Mouse (Mus musculus) liver, embryonic 14.5 days (tissue): ENCODE measurements around the gene Rps29. TPM values are rescaled to one million over a fixed set of nuclear protein-coding genes. Genes with fewer than 3 reads are reported as not detected.
A peak's percentile ranks its signal among the peaks of the same experiment; 100 is the strongest.

Source experiments
- ATAC-seq: fragments of 200-750 bp; cut with Nextera tagmentation; 2 replicates; pipeline ENCODE4 v1.8.0; 2017; ENCODE audit warnings: moderate number of reproducible peaks, mild to moderate bottlenecking, moderate library complexity; ENCODE audit not compliant: insufficient read depth
- DNase-seq, 3 experiments: peaks; one replicate each; pipeline ENCODE4 v3.0.0-alpha.2; 2012 to 2013; ENCODE audit warnings: low read depth in 3 of 3, low spot score in 3 of 3
- H3K27ac ChIP-seq: fragments of 300-500 bp; sonication (generic); 2 replicates; pipeline ENCODE4 v1.5.1; 2014; ENCODE audit warnings: moderate library complexity, mild to moderate bottlenecking, control low read depth, inconsistent platforms
- H3K27me3 ChIP-seq: fragments of 300-500 bp; sonication (generic); 2 replicates; pipeline ENCODE4 v1.6.1; 2014; ENCODE audit warnings: mild to moderate bottlenecking, low read length, moderate library complexity; ENCODE audit not compliant: control insufficient read depth, insufficient read depth
- H3K36me3 ChIP-seq: fragments of 300-500 bp; sonication (generic); replicated peaks from 2 replicates; pipeline ENCODE4 v1.6.1; 2014; ENCODE audit warnings: low read depth; ENCODE audit not compliant: control insufficient read depth, insufficient read depth
- H3K4me1 ChIP-seq, 2 experiments: fragments of 200-500 bp in 1 of 2; fragments of 300-500 bp in 1 of 2; sonication (generic) in 1 of 2; replicated peaks; 2 replicates each; pipeline ENCODE4 v1.6.1; 2012 to 2014; ENCODE audit warnings: antibody characterized with exemption in 1 of 2, inconsistent platforms in 1 of 2, low read length in 1 of 2; ENCODE audit not compliant: control insufficient read depth in 2 of 2, insufficient read depth in 2 of 2
- H3K4me2 ChIP-seq: fragments of 300-500 bp; sonication (generic); 2 replicates; pipeline ENCODE4 v1.6.1; 2014; ENCODE audit warnings: low read depth, mild to moderate bottlenecking, control low read depth, moderate library complexity
- H3K4me3 ChIP-seq, 2 experiments: fragments of 200-500 bp in 1 of 2; fragments of 300-500 bp in 1 of 2; sonication (generic) in 1 of 2; 2 replicates each; pipeline ENCODE4 v1.5.1; 2012 to 2014; ENCODE audit warnings: low read depth in 2 of 2, low read length in 2 of 2, mild to moderate bottlenecking in 2 of 2, control low read depth in 1 of 2, inconsistent platforms in 1 of 2, moderate library complexity in 1 of 2; ENCODE audit not compliant: insufficient read depth in 1 of 2
- H3K9ac ChIP-seq: fragments of 300-500 bp; sonication (generic); replicated peaks from 2 replicates; pipeline ENCODE4 v1.6.1; 2014; ENCODE audit warnings: mild to moderate bottlenecking, control low read depth, moderate library complexity
- H3K9me3 ChIP-seq: fragments of 300-500 bp; sonication (generic); 2 replicates; pipeline ENCODE4 v1.6.1; 2016; ENCODE audit warnings: low read length, mixed read lengths; ENCODE audit not compliant: control insufficient read depth
- CTCF ChIP-seq: IDR thresholded peaks from 2 replicates; pipeline ENCODE4 v1.5.1; 2016; ENCODE audit warnings: antibody characterized with exemption, low read depth, control low read depth
- EP300 ChIP-seq: IDR thresholded peaks from 2 replicates; pipeline ENCODE4 v1.6.1; 2016; ENCODE audit warnings: antibody characterized with exemption, low read depth
- WGBS: fragments of 180-500 bp; shearing (Covaris S2); extraction: QIAGEN DNeasy Blood & Tissue Kit; methylation state at CpG from one replicate; pipeline ENCODE4 v1.1.7; 2014; ENCODE audit not compliant: insufficient replicate concordance; 5-methylcytosine and 5-hydroxymethylcytosine counted together
- polyA plus RNA-seq, 2 experiments: library from polyadenylated mRNA; depleted of rRNA in 1 of 2; stranded (reverse) in 1 of 2; unstranded in 1 of 2; fragments of >200 nt; fragmentation: Nextera tagmentation in 1 of 2; extraction: Ambion mirVana in 1 of 2; gene quantifications; 2 replicates each; pipeline versions ENCODE4 v1.2.1 to v1.2.3; 2012 to 2014

The Rps29 gene
- polyA plus RNA-seq, 2 experiments: 1,541 to 1,778 TPM

DNA sequence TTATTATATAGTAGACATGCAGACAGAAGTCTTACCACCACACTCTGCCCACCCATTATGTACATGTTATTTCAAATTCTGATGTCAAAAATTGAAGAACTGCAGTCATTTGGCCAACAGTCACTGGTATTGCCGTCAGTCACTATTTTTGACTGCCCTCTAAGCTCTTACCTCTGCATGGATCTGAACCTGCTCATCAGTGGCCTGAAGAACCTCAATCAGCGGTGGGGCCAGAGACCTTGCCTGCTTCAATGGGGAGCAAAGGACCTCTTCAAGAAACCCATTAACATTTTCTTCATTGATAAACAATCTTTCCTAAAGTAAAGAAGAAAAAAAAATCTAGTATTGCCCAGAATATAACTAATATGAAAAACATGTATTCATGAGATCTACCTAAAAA, 33.7 kb upstream of the Rps29 start:
- H3K4me1 ChIP-seq: peaks cover 0 to 2% of the 10 kb centered on the region in 2 experiments; a peak in 1 of 4 replicates
- H3K27me3 ChIP-seq: no peaks in the 10 kb centered on the region
- peaks cover 27% of the 10 kb centered on the region for H3K36me3 ChIP-seq
- H3K9me3 ChIP-seq: no peaks in the 10 kb centered on the region
- no peak overlapping the region for H3K9ac ChIP-seq
- 90% methylated on average over 2 of the region's 2 CpGs for WGBS
- H3K4me2 ChIP-seq: no peak overlapping the region
- no peak for DNase-seq
- no peak for ATAC-seq
- no peak overlapping the region for H3K4me3 ChIP-seq
- H3K27ac ChIP-seq: no peak overlapping the region
- no peak for TF ChIP-seq CTCF
- no peak for TF ChIP-seq EP300

DNA sequence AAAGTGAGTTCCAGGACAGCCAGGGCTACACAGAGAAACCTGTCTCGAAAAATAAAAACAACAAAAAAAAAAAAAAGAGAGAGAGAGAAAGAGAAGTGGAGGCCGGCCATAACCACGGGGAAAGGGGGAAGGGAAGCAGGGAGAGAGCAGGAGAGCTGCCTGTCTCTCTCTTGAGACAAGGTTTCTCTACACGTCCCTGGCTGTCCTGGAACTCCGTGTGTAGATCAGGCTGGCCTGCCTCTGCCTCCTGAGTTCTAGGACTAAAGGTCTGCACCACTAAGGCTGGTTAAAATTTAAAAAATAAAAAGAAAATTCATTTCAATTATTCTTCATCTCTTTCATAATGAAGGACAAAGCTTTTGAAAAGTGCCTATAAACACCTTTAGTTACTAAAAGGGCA, 32.4 kb upstream of the Rps29 start:
- ATAC-seq: no peak
- H3K27ac ChIP-seq: no peak overlapping the region
- H3K4me1 ChIP-seq: peaks cover 5 to 10% of the 10 kb centered on the region in 2 experiments
- DNase-seq: no peak
- H3K36me3 ChIP-seq: peaks cover 27% of the 10 kb centered on the region
- H3K9ac ChIP-seq: no peak overlapping the region
- H3K27me3 ChIP-seq: no peaks in the 10 kb centered on the region
- H3K4me2 ChIP-seq: no peak overlapping the region
- H3K9me3 ChIP-seq: no peaks in the 10 kb centered on the region
- no peak overlapping the region for H3K4me3 ChIP-seq
- TF ChIP-seq CTCF (no peak), EP300 (no peak)
- WGBS: 72% methylated on average over 5 of the region's 5 CpGs

DNA sequence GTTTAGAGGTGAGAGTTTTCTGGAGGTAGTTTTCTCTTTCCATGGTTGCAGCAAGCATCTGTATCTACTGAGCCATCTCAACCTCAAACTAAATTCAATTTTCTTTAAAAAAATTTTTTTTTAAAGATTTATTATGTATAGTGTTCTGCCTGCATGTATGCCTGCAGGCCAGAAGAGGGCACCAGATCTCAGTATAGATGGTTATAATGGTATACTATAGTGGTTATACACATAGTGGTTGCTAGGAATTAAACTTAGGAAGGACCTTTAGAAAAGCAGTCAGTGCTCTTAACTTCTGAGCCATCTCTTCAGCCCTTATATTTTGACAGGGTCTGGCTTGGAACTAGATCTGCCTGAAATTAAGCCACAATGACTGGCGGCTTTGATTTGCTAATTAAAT, 31.5 kb upstream of the Rps29 start:
- H3K36me3 ChIP-seq: peaks cover 27% of the 10 kb centered on the region
- DNase-seq (no peak), ATAC-seq (no peak)
- TF ChIP-seq CTCF (peak; percentile 45), EP300 (no peak)
- no peaks in the 10 kb centered on the region for H3K9me3 ChIP-seq
- no peak overlapping the region for H3K4me3 ChIP-seq
- H3K9ac ChIP-seq: no peak overlapping the region
- no peak overlapping the region for H3K27ac ChIP-seq
- no peak overlapping the region for H3K4me2 ChIP-seq
- no peaks in the 10 kb centered on the region for H3K27me3 ChIP-seq
- H3K4me1 ChIP-seq: peaks cover 8 to 12% of the 10 kb centered on the region in 2 experiments
- 90% methylated on average over 1 of the region's 1 CpGs for WGBS

DNA sequence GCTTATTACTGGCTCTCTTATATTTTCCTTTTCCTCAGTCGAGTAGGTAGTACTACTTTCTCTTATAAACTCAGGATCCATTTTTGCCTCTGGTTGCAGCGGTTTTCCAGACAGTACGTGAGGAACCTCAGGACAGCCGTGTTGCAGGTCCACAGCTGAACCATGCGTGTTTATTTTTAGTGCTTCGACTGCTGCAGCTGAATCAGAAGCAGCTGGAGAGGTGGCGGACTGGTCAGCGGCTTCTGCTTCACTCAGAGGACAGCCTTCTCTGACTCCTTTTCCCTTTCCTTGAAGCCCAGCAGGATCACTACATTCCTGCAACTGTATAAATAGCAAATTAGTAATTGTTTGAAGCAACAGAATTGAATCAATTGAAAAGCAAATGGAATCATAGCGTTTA, 31.1 kb upstream of the Rps29 start:
- DNase-seq (no peak), ATAC-seq (no peak)
- Histone ChIP-seq H3K4me2 (no peak overlapping the region), H3K36me3 (peaks cover 27% of the 10 kb centered on the region), H3K9me3 (no peaks in the 10 kb centered on the region), H3K4me1 (peaks cover 13 to 17% of the 10 kb centered on the region in 2 experiments), H3K9ac (no peak overlapping the region), H3K27ac (no peak overlapping the region), H3K27me3 (no peaks in the 10 kb centered on the region), H3K4me3 (no peak overlapping the region)
- 83% methylated on average over 9 of the region's 9 CpGs for WGBS
- TF ChIP-seq EP300 (no peak), CTCF (no peak)

DNA sequence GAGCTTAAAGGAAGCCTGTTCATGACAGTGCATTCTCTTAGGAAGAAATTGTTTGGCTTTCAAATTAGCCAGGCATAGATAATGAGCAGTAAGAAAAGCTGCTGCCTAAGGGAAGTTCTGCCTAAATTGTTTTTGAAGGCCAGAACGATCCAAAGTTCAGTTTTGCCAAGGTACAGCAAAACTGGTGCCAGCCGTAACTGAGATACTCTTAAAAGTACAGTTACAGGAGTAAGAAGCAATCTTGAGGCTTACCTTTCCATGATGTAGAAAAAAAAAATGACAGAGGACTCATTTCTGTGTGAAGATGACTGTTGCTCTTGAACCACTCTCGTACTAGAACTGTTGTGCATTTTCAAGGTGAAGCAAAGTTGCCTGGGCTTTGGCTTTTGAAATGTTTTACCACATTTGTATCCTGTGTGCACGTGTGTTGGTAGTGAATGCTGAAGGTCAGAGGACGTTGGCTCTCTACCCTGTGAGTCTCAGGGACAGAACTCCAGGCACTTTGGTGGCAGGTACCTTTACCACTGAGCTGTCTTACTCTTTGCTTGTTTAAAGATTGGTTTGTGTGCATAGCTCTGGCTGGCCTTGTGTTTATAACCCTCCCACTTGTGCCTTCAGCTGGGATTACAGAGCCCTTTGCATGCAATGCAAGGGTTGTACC, 28.0 kb upstream of the Rps29 start:
- 57% methylated on average over 5 of the region's 5 CpGs for WGBS
- H3K9me3 ChIP-seq: no peaks in the 10 kb centered on the region
- TF ChIP-seq CTCF (no peak), EP300 (no peak)
- peak overlapping the region; percentile 9; the same call in 1 of the 2 replicates for H3K27ac ChIP-seq
- ATAC-seq (no peak), DNase-seq (no peak)
- no peaks in the 10 kb centered on the region for H3K27me3 ChIP-seq
- H3K36me3 ChIP-seq: peaks cover 28% of the 10 kb centered on the region
- peak overlapping the region in 1 of 2 experiments; percentile 12; a peak in 3 of 4 replicates for H3K4me3 ChIP-seq
- no peak overlapping the region; the same call in 1 of the 2 replicates for H3K9ac ChIP-seq
- H3K4me1 ChIP-seq: peaks cover 13 to 15% of the 10 kb centered on the region in 2 experiments
- H3K4me2 ChIP-seq: peak overlapping the region; percentile 39
